Mouse (Mus musculus) right cerebral cortex, postnatal 36 days (tissue): ENCODE results near the gene B830017H08Rik.
A peak's percentile ranks its signal among the peaks of the same experiment; 100 is the strongest.

Source experiments
- DNase-seq, 2 experiments: peaks; one replicate each; pipeline ENCODE4 v3.0.0; 2022; ENCODE audit warnings: low spot score in 2 of 2, mixed read lengths in 1 of 2

The B830017H08Rik gene

DNA sequence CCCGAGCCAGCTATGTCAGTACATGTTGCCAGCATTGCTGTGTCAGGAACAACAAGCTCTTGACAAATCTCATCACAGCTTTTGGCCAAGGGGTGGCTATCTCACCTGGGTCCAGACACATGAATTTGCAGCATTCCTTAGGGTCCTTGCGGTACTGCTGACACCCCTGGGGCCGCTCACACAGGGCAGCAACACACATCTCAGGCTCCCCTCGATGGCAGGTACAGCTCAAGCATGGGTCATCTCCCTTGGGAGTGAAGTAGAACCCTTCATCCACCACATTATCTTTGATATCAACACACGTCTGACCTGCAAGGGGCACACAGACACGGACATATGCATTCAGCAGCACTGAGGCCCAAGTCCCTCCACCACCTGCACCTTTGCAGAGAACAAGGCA, 16.6 kb downstream of the B830017H08Rik start:
- no peak for DNase-seq

DNA sequence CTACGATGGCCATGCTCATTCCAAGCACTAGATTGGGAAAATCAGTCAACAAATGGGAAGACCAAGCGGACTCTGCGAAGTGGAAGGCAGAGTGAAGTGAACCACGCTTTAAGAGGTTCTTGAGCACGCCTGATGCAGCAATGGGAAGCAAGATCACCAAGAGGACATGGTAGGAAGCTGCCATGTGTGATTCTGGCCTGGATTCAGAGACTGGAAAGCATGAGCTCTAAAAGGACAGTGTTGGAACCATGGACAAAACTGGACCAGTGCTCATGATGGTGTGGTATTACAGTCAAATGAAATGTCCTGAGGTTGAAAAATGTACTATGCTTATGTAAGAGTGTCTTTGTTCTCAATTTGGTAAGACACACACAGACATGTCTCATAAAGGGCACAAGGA, 18.4 kb downstream of the B830017H08Rik start:
- no peak for DNase-seq

DNA sequence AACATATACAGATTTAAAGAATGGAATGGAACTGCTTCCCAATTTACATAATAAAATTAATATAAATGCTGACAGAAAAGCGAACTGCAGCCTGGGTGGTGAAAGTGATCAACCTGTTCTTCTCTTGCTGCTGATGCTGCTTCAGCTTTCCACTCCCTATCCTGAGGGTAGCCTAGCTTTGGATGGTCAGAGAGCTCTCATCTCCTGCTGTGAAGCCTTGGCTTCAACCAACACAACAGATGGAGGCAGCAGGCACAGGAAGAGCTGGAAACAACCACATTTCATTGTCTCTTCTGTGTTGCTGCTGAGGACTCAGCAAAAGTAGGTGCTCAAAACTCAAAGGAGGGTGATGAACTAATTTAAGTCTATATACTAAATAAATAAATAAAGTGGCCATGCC, 18.9 kb downstream of the B830017H08Rik start:
- DNase-seq = no peak

DNA sequence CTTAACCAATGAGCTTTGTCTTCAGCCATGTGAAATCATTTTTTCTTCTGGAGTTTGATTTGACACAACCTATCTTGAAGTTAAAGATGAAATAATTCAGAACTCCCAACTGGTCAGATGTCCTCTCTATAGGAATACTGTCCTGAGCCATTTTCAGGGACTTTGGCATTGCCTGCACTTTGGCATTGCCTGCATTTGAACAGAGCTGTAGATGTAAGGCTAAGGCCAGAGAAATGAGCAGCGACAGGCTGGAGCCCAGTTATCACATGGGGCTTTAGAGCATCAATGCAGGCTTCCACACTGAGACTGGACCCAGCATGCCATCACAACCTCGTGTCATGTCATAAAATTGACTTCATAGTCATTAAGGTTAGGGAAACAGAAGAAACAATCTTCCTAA, 20.3 kb downstream of the B830017H08Rik start:
- DNase-seq = no peak

DNA sequence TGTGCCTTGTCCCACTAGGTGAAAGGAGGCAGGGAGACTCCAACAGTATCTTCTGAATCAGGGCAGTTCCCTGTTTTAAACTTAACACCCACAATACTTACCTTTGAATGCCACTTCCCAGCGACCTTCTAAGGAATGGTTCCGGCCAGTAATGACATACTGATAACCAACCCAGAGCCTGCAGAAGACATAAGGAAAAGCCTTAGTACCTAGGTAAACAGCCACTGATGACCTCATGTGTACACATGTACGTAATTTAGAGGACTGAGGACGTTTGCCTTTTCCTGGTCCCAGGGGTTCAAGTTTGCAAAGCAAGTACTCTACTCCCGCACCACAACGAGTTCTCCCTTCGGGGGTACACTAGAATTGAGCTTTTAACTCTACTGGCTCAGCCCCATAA, 24.2 kb downstream of the B830017H08Rik start:
- DNase-seq = no peak

DNA sequence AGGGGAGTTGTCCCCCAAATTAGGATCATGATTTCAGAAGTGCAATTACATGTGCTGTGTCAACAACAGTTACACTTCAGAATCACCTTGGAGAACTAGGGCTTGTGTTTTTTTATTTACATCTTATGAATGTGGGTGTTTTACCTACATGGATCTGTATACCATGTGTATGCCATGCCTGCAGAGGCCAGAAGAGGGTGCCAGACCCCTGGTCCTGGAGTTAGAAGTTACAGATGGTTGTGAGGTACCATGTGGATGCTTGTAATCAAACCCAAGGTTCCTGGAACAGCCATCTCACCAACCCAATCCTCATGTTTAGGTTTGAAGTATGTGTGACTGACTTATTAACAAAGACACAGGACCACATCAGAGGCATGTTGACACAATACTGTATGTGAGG, 25.7 kb downstream of the B830017H08Rik start:
- no peak for DNase-seq

DNA sequence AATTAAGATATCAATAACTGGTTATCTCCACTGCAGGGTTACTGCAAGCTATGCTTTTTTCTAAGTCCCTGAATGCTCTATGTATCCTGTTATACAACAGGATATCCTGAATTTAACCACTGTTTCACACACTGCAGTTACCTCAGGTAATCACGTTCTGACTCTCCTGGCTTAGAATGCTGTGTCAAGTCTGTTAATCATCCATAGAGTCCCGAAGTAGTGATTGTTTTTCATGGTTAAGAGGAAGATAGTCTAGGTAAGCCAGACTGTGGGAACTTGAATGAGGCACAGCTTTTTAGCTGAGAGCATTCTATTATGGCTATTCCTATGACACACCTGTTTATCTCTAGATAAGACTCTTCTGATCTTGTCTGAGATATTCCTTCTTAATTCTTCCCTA, 32.4 kb downstream of the B830017H08Rik start:
- DNase-seq = no peak

DNA sequence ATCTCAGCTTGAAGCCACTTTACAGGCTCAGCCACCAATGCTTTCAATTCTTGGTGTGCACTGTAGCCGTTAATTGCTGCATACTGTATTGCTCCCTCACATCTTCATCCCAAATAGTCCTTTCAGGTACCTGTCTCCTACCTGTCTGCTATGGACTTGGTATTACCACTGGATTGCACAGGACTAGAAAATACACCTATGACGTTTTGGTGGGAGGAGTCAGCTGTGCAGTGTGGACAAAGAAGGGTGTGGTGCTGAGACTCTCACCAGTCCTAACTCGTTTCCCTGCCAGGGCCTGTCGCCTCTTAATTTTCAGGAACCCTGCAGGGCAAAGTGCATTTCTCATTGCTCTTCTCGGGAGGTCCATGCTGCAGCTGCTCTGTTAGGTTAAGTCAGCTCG, 32.8 kb downstream of the B830017H08Rik start:
- DNase-seq = no peak

DNA sequence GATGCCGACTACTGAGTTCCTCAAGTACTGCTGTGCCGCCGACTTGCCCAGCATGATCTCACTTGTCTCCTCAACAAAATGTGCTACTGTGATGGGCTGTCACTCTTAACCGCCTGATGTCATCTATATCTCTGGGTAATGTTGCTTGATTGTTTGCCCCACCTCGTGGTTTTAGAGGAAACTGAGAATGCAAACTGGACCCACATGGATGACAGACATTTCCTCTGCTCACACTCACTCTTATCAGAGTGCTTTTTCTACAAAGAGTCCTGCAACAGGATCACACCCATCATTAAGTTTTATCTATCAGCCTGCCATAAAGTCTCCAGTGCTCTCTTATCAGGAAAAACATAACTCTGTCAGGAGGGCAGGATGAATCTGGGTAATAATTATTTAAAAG, 38.3 kb downstream of the B830017H08Rik start:
- DNase-seq = no peak

DNA sequence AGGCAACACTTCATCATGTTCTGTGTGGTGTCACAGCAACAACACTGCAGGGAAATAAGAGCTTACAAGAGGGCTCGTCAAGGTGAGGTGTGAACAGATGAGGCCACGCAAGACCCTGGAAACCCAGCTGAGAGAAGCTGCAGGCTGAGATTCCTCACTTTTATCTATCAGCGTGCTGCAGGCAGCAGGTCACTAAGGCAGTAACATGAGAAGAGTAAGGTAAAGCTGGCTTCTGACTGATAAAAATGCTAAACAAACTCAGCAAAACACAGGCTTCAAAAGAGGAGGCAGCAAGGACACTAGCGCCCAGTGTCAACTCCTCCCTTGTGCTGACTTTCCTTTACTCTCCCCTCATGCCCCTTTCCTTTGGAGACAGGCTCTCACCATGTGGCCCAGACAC, 40.1 kb downstream of the B830017H08Rik start:
- DNase-seq = no peak

DNA sequence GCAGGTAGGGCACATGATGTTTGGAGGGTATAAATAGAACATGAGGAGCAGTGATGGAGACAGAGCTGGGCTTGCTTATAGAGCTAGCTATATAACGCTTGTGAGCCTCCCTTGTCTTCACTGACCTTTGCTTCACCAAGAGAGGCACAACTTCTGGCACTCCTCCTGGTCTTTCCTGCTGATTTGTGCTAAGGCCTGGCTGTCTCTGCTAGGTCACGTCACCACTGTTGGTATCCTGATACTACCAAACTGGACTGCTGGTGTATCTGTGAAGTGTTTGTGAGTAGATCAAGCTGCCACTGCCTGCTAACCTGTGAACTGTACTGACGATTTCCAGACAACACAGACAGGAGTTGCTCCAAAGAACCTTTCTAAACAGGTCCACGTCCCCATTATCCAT, 42.3 kb downstream of the B830017H08Rik start:
- DNase-seq = no peak

DNA sequence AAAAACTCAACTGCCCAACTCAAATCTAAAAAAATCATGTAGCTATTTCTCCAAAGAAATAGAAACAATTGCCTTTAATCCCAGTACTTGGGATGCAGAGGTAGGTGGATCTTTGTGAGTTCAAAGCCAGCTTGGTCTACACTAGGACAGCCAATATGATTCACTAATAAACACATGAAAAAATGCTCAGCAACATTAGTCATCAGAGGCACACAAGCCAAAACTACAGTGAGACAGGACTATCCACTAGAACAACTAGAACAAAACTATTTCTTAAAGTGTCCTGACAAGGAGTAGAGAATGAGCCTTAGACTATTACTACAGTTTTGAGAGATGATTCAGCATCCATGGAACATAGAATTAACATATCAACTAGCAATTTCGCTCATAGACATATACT, 43.2 kb downstream of the B830017H08Rik start:
- DNase-seq = no peak

DNA sequence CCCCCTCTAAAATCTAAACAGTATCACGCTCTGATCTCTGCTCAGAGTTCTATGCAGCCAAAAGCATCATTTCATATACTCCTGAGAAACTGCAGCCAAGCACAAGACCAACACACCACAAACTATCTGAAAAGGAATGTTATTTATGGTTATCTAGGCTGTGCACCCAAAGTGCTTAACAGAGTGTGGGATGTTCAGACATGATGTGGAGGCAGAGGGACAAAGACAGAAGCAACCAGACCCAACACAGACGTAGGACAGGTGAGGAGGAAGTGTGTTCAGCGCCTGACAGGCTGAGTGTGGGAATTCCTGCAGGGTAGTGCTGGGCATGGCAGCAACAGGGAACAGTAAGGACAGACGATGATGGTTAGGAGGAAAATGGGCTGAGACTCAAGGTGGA, 46.6 kb downstream of the B830017H08Rik start:
- peak; percentile 29 to 45 for DNase-seq

DNA sequence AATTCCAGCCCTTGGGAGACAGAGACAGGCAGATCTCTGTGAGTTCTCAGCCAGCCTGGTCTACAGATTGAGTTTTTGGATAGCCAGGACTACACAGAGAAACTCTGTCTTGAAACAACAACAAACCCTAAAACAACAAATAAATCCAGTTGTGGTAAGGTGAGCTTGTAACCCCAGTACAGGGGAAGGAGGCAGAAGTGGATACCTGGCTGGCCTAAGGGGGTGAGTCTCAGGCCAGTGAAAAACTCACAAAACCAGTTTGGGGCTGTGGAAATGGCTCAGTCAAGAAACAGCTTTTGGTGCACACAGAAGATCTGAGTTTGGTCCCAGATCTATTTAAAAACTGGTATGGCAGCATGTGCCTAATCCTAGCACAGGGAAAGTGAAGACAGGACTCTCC, 49.3 kb downstream of the B830017H08Rik start:
- no peak for DNase-seq

DNA sequence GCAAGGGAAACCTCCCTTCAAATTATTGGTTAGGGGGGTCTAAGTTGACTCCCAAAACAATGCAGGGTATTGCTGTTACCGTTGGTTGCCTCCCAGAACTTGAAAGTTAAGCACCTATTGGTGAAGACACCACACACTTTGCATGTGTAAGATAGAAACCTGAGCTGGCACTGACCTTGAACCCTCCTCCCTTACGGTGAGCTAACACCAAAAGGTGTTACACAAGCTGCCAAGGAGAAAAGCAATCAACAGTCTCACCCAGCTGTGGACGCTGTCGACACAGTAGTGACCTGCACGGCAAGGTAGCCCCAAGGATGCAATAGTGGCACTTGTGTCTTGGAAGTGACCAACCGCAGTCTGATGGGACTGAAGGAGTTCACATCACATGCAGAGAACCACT, 51.2 kb downstream of the B830017H08Rik start:
- DNase-seq = no peak
